Mouse (Mus musculus) fat pad, adult 2 months (tissue): ENCODE data around the gene Bcl3.

ENCODE experiments used
- DNase-seq: peaks from one replicate; pipeline ENCODE4 v3.0.0-alpha.2; 2011; ENCODE audit warnings: low read depth, low spot score; ENCODE audit errors: extremely low read depth

Bcl3 gene

GRCm38 (mm10) chr7:19834055-19834454, 11.5 kb upstream of the Bcl3 start:
- no peak for DNase-seq

- DNase-seq: no peak
Measured at GRCm38 (mm10) chr7:19831837-19832236, 9.3 kb upstream of the Bcl3 start.

GRCm38 (mm10) chr7:19830682-19831156, 8.1 kb upstream of the Bcl3 start:
- DNase-seq: peak; percentile 90

GRCm38 (mm10) chr7:19829694-19830093, 7.1 kb upstream of the Bcl3 start:
- DNase-seq: no peak

- DNase-seq: no peak
Measured at GRCm38 (mm10) chr7:19826756-19827155, 4.2 kb upstream of the Bcl3 start.

- DNase-seq: no peak
Measured at GRCm38 (mm10) chr7:19824182-19824973, 1.8 kb upstream of the Bcl3 start.

GRCm38 (mm10) chr7:19823256-19824181, 949 bp upstream of the Bcl3 start:
- no peak for DNase-seq

- no peak for DNase-seq
Measured at GRCm38 (mm10) chr7:19822193-19822592, 377 bp downstream of the Bcl3 start.

- DNase-seq: no peak
Measured at GRCm38 (mm10) chr7:19821633-19822032, 937 bp downstream of the Bcl3 start.

- DNase-seq: no peak
Measured at GRCm38 (mm10) chr7:19820347-19821048, 2.1 kb downstream of the Bcl3 start.

GRCm38 (mm10) chr7:19818875-19819274, 3.7 kb downstream of the Bcl3 start:
- DNase-seq: no peak

- no peak for DNase-seq
Measured at GRCm38 (mm10) chr7:19818440-19818839, 4.1 kb downstream of the Bcl3 start.

- DNase-seq: no peak
Measured at GRCm38 (mm10) chr7:19817382-19818105, 5.0 kb downstream of the Bcl3 start.

- DNase-seq: no peak
Measured at GRCm38 (mm10) chr7:19816224-19816771, 6.3 kb downstream of the Bcl3 start.

GRCm38 (mm10) chr7:19815296-19816223, 7.0 kb downstream of the Bcl3 start:
- DNase-seq: no peak

- no peak for DNase-seq
Measured at GRCm38 (mm10) chr7:19813579-19814122, 8.9 kb downstream of the Bcl3 start.

- no peak for DNase-seq
Measured at GRCm38 (mm10) chr7:19813161-19813560, 9.4 kb downstream of the Bcl3 start.

- DNase-seq: no peak
Measured at GRCm38 (mm10) chr7:19811114-19811513, 11.5 kb downstream of the Bcl3 start.

- DNase-seq: no peak
Measured at GRCm38 (mm10) chr7:19809369-19809768, 13.2 kb downstream of the Bcl3 start.
